Mouse (Mus musculus) testis, adult 2 months (tissue): ENCODE measurements around the gene Plscr2. TPM values are rescaled to one million over a fixed set of nuclear protein-coding genes. Genes with fewer than 3 reads are reported as not detected.
A peak's percentile ranks its signal among the peaks of the same experiment; 100 is the strongest.
"Not testable (repeated sequence)": the region's sequence is repeated elsewhere in the genome, so short reads cannot be mapped to it uniquely, and the experiment has no call there.

Source experiments
- H3K27ac ChIP-seq: fragments of 200-500 bp; 2 replicates; pipeline ENCODE4 v1.5.1; 2012; ENCODE audit warnings: low read depth, low read length; ENCODE audit not compliant: control insufficient read depth, insufficient read depth
- H3K27me3 ChIP-seq: fragments of 200-500 bp; 2 replicates; pipeline ENCODE4 v1.6.1; 2012; ENCODE audit warnings: mild to moderate bottlenecking, low read length, moderate library complexity; ENCODE audit not compliant: control insufficient read depth, insufficient read depth
- H3K36me3 ChIP-seq: fragments of 200-500 bp; 2 replicates; pipeline ENCODE4 v1.6.1; 2012; ENCODE audit warnings: mild to moderate bottlenecking, low read length; ENCODE audit not compliant: control insufficient read depth, insufficient read depth
- H3K4me1 ChIP-seq: fragments of 200-500 bp; 2 replicates; pipeline ENCODE4 v1.6.1; 2012; ENCODE audit warnings: low read length; ENCODE audit not compliant: control insufficient read depth, insufficient read depth
- H3K4me3 ChIP-seq: fragments of 200-500 bp; 2 replicates; pipeline ENCODE4 v1.5.1; 2012; ENCODE audit warnings: low read depth, mild to moderate bottlenecking, low read length, moderate library complexity, mixed read lengths; ENCODE audit not compliant: control insufficient read depth
- CTCF ChIP-seq: fragments of 200-500 bp; IDR thresholded peaks from 2 replicates; pipeline ENCODE4 v1.5.1; 2012; ENCODE audit warnings: low read depth, mild to moderate bottlenecking, inconsistent platforms, low read length, moderate library complexity; ENCODE audit not compliant: control insufficient read depth, insufficient read depth, insufficient replicate concordance
- POLR2A ChIP-seq: fragments of 200-500 bp; IDR thresholded peaks from 2 replicates; pipeline ENCODE4 v1.6.1; 2012; ENCODE audit warnings: low read depth, mild to moderate bottlenecking, inconsistent platforms, low read length, moderate library complexity; ENCODE audit not compliant: control insufficient read depth
- polyA plus RNA-seq: library from polyadenylated mRNA; depleted of rRNA; stranded (reverse); fragments of >200 nt; gene quantifications from 2 replicates; pipeline ENCODE4 v1.2.3, GENCODE M21; 2012

Plscr2 gene
- polyA plus RNA-seq, 1 experiment, result 0.88 TPM

- Histone ChIP-seq H3K4me3 (no peak overlapping the region), H3K27me3 (no peaks in the 10 kb centered on the region), H3K27ac (no peak overlapping the region), H3K4me1 (no peaks in the 10 kb centered on the region), H3K36me3 (no peaks in the 10 kb centered on the region)
- TF ChIP-seq POLR2A, result no peak
- TF ChIP-seq CTCF, result no peak
Observed at GRCm38 (mm10) chr9:92298288-92298687, 22.9 kb downstream of the Plscr2 start.

DNA sequence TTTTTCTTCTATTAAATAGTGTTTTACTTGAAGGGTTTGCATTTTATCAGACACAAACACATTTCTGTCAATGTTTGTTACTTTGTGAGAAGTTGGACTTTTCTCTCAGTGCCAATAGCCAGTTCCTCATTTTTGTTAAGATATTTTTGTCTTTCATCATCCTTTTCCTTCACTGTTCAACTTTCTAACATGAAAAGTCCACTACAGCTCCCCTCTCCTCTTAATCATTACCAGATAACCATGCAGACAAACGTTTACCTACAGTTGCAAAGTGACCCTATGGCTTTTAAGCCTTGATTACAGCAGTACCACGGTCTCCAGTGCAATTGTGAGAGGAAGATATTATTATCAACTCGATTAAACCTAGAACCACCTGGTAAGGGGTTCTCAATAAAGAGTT, 25.8 kb downstream of the Plscr2 start:
- H3K4me1 ChIP-seq, result no peaks in the 10 kb centered on the region
- no peaks in the 10 kb centered on the region for H3K27me3 ChIP-seq
- H3K27ac ChIP-seq, result no peak overlapping the region
- TF ChIP-seq POLR2A (no peak), CTCF (no peak)
- H3K4me3 ChIP-seq, result no peak overlapping the region
- no peaks in the 10 kb centered on the region for H3K36me3 ChIP-seq

GRCm38 (mm10) chr9:92305075-92305474, 29.7 kb downstream of the Plscr2 start:
- no peaks in the 10 kb centered on the region for H3K4me1 ChIP-seq
- no peaks in the 10 kb centered on the region for H3K27me3 ChIP-seq
- no peaks in the 10 kb centered on the region for H3K36me3 ChIP-seq
- H3K4me3 ChIP-seq, result peak overlapping the region; percentile 53; the same call in 1 of the 2 replicates
- no peak overlapping the region for H3K27ac ChIP-seq
- TF ChIP-seq CTCF (no peak), POLR2A (no peak)

GRCm38 (mm10) chr9:92305620-92306220, 30.3 kb downstream of the Plscr2 start:
- no peaks in the 10 kb centered on the region for H3K36me3 ChIP-seq
- no peaks in the 10 kb centered on the region for H3K27me3 ChIP-seq
- H3K4me3 ChIP-seq, result no peak overlapping the region
- TF ChIP-seq CTCF (no peak), POLR2A (no peak)
- no peaks in the 10 kb centered on the region for H3K4me1 ChIP-seq
- no peak overlapping the region for H3K27ac ChIP-seq

- no peaks in the 10 kb centered on the region for H3K27me3 ChIP-seq
- H3K36me3 ChIP-seq, result no peaks in the 10 kb centered on the region
- TF ChIP-seq POLR2A (no peak), CTCF (no peak)
- H3K4me3 ChIP-seq, result peak within 1 kb of the TSS; percentile 32; the same call in 1 of the 2 replicates
- H3K27ac ChIP-seq, result no peak within 1 kb of the TSS
- no peaks in the 10 kb centered on the region for H3K4me1 ChIP-seq
Observed at GRCm38 (mm10) chr9:92309077-92309476, 33.7 kb downstream of the Plscr2 start, which contains the start of gene 1700057G04Rik. TSS of gene 1700057G04Rik (plus strand) at chr9:92309377.

- no peaks in the 10 kb centered on the region for H3K27me3 ChIP-seq
- no peak overlapping the region for H3K27ac ChIP-seq
- TF ChIP-seq POLR2A, result no peak
- no peak overlapping the region for H3K4me3 ChIP-seq
- no peaks in the 10 kb centered on the region for H3K4me1 ChIP-seq
- no peaks in the 10 kb centered on the region for H3K36me3 ChIP-seq
Observed at GRCm38 (mm10) chr9:92316791-92317190, 41.4 kb downstream of the Plscr2 start.

DNA sequence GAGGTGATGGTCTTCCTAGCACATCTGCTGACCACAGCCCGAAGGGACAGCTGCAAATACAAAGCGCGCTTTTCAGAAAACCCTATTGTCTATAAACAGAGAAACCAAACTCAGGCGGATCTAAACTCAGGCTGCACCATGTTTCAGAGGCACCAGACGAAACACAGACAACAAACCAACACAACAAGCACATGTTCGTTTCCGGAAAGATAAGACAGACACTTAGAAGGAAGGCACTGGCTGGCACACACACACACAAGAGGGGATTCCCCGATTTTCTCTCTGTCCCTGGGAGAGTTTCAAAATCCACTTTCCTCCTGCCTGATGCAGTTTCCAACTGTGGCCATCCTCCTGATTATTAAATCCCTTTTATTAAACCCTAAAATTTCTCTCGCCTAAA, 50.5 kb downstream of the Plscr2 start:
- not testable (repeated sequence) for H3K4me1 ChIP-seq, H3K4me3 ChIP-seq, H3K27me3 ChIP-seq, H3K36me3 ChIP-seq, H3K27ac ChIP-seq

- Histone ChIP-seq H3K27ac (no peak overlapping the region), H3K4me1 (no peaks in the 10 kb centered on the region; the same call in 1 of the 2 replicates), H3K27me3 (no peaks in the 10 kb centered on the region), H3K36me3 (no peaks in the 10 kb centered on the region), H3K4me3 (no peak overlapping the region)
- TF ChIP-seq POLR2A (no peak), CTCF (no peak)
Observed at GRCm38 (mm10) chr9:92326813-92327212, 51.4 kb downstream of the Plscr2 start.
